Mouse (Mus musculus) heart, postnatal 0 days (tissue): ENCODE results near the gene Afap1.

Source experiments
- CTCF ChIP-seq: IDR thresholded peaks from 2 replicates; pipeline ENCODE4 v1.5.1; 2016; ENCODE audit warnings: antibody characterized with exemption, control low read depth, low read depth
- EP300 ChIP-seq: IDR thresholded peaks from 2 replicates; pipeline ENCODE4 v1.6.1; 2016; ENCODE audit warnings: antibody characterized with exemption, low read depth

DNA sequence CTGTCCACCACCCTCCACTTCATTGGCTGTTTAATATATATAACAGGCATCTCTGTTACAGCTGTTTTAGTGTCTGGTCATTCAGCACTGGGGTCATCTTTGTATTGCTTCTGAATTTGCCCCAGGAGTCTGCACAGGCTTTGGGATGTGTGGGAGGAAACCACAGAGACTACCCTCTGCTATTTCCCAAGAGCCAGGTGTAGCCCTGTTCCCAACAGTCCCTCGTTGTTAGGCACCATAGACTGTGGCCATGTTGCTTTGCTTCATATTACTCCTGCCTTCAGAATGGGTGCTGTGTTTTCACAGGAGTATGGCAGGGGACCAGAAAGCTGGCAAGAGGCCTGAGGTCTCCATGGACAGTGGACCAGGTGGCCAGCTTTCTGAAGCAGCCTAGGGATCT lies 63.1 kb downstream of the Afap1 start:
- TF ChIP-seq CTCF (no peak), EP300 (no peak)
